Mouse (Mus musculus) thymus, postnatal 14 days (tissue): Measurements from ENCODE around the gene Cyp26c1.

ENCODE experiments used
- DNase-seq: peaks from one replicate; pipeline ENCODE4 v3.0.0; 2021

The Cyp26c1 gene

DNA sequence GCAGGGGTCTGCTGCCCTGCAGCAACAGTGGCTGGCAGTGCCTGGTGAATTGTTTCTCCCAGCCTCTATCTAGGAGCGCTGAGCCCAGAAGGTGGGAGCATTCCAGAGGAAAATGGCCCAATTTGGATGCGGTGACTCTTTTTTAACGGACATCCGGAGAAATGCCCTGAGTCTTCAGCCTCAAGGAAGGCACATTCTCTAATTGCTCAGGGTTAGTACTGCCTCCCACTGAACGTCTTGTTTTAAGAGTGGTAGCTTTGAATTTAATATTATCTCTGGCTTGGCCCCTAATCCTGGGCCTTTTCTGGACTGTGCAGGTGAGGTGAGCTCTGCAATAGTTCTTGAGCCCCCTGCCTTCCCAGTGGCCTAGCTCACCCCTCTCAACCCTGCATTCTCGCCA, at the start of gene Cyp26c1:
Gene Cyp26c1, plus strand, starts transcription at position 301 of the 400 bp plus-strand sequence.
- no peak for DNase-seq

DNA sequence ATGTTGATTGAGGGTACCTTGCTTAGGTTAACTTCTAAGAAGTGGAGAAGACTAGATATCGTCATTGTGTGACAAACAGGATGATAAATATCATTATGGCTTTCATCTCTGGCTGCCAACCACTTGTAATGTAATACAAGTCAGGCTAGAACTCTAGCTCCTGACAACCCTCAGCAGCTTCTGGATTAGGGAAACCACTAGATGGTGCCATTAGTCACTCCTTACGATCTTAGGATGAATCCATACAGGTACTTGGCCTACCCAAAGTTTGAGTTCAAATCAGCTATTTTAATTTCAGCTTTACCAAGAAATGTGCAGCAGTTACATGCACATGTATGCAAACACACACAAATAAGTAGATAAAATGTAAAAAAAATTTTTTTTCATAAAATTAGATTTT, 37.4 kb upstream of the Cyp26c1 start:
- no peak for DNase-seq

DNA sequence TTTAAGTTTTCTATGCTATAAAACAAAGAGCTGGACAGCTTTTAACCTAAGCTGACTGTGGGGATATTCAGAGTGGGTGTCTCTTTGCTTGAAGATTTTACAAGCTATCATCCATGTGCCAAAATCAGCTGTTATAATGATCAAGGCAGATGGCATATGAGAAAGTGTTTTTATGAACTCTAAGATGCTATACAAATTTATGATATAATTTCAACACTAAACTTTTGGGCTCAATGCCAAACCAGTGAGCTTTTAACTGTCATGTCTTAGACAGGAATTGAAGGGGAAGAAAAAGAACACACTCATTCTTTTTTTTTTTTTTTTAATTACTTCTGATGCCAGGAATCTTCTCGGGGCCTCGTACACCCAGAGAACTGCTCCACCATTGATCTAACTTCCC, 34.9 kb upstream of the Cyp26c1 start:
- DNase-seq, result no peak

DNA sequence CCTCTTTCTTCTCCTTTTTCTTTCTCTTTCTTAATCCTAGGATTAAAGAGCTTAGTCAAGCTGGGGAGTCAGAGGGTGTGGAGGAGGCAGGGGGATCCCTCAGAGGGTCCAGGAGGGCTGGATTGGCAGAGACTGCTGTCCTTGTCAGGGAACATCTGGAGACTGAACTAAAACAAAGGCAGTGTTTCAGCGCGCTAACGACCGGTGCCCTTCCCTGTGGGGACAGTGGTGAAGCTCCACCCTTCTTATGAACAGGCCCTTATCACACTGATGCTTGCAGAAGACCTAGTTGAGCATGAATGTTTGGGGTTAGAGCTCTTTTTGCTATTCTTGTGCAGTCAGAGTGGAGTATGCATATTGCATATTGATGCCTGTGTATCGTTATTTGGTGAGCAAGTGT, 31.4 kb upstream of the Cyp26c1 start:
- no peak for DNase-seq

DNA sequence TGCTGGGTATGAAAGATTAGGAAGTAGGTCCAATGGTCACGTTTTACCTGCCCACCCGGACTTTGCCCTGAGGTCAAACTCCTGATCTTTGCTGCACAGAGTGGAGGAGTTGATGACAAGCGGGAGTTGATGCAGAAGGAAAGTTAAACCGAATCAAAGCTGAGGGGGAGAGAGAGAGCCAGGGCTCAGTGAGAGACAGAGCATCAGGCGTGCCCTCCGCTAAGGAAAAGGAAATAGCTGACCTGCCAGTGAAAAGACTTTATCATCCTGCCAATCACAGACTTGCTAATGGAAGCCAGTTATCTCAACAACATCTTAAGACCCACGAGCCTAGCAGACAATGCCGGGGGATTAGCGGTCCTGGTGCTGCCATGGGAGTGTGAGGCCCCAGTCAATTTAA, 28.9 kb upstream of the Cyp26c1 start:
- DNase-seq, result no peak

DNA sequence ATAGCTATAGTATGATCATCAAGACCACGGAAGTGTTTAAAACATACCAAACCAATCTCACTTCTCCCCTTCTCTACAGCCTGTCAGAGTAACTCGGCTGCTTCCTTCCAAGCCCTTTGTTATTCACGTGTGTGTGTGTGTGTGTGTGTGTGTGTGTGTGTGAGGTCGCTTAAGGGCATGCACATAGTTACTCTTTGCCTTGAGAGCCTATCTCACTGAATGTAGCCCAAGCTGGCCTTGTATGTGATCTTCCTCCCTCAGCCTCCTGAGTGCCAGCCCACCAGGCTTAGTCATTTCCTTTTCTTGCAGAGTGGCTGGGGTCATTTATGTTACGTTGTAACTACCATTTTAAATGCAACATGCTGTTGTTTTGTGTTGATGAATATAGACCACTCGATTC, 20.1 kb upstream of the Cyp26c1 start:
- DNase-seq, result no peak

DNA sequence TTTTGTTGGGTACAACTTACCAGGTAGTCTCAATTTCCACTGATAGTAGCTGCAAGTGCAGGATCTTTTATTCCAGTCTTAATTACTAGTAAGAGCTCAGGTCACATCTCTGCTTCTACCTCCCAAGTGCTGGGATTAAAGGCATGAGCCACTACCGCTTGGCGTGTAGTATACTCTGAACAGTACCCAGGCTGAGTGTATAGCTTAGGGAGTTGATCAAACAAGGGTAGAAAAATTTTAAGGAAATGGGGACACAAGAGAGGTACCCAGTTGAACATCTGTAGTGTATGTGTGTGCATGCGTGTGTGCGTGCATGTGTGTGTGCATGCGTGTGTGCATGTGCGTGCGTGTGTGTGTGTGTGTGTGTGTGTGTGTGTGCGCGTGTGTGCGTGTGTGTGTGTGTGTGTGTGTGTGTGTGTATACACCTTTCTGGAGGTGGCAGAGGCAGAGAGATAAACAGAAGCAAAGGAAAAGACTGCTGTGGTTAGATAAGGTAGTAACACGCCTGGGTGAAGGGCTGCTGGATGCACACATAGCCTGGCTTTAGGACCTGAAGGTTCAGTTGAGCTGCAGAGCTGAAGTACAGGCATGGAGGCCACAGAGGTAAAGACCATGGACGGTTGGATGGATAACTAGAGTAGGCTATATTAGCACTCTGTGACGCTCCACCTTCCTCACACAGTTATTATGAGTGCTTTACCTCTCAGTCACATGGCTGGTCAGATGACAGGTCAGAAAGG, 17.4 kb upstream of the Cyp26c1 start:
- no peak for DNase-seq

DNA sequence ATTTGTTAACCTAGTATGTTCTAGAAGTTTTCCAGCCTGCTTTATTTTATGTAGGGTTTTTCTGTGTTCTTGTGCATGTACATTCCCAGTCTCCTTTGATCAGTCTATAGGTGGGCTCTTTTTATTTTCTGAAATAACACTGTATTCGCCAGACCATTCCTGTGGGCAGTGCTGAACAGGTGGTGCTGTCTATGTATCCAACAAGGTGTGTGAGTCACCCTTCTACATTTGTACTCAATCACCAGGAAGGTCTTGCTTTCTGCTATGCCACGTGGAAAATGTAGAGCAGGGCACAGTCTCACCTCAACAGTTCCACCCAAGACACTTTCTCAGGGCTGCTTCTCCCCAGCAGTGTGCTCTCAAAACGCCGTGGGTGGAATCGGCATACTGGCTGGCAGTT, 16.7 kb upstream of the Cyp26c1 start:
- DNase-seq, result no peak

DNA sequence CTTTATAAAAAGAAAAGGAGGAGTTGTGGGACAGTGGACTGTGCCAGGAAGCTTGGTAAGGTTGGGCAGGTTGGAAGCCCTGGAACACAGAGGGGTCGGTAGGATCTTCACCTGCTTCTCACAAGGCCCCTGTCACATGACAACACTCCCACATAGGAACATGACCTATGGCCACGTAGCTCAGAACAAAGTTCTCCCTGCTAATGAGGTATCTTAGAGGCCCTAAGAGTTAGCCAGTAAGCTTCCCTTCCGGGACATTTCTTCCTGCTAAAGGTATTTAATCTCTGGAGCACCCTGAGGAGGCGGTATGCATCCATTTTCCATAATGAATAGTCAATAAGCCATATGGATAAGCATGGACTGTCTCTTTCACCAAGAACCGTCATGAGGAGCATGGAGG, 15.9 kb upstream of the Cyp26c1 start:
- DNase-seq, result no peak

DNA sequence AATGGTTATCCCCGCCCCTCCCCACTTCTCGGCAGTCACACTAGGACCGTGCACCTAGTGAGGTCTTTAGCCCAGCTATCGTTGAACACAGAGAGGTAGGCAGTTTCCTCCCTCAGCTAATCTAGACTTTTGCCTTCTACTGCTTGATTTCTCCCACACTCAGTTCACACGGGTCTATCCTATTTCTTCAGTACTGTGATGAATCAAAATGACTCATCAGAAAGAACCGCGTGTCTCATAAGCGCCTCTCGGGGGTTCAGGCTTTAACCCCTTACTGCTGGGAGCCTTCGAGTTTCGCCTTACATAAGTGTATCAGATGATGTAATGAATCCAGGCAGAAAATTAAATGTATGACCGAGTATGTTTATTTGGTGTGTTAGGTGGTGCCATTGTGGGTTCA, 12.0 kb upstream of the Cyp26c1 start:
- no peak for DNase-seq

DNA sequence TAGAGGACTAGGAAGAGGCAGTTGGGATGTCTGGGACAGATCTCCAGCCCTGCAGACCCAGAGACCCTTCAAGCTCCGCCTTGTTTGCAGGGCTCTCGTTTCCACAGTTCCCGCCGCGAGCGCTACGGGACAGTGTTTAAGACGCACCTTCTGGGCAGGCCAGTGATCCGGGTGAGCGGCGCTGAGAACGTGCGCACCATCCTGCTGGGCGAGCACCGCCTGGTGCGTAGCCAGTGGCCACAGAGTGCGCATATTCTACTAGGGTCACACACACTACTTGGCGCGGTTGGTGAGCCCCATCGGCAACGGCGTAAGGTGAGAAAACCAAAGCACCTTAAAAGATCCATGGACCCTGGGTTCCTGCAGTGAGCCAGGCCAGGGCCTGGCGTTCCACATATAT, 966 bp downstream of the Cyp26c1 start:
- no peak for DNase-seq

DNA sequence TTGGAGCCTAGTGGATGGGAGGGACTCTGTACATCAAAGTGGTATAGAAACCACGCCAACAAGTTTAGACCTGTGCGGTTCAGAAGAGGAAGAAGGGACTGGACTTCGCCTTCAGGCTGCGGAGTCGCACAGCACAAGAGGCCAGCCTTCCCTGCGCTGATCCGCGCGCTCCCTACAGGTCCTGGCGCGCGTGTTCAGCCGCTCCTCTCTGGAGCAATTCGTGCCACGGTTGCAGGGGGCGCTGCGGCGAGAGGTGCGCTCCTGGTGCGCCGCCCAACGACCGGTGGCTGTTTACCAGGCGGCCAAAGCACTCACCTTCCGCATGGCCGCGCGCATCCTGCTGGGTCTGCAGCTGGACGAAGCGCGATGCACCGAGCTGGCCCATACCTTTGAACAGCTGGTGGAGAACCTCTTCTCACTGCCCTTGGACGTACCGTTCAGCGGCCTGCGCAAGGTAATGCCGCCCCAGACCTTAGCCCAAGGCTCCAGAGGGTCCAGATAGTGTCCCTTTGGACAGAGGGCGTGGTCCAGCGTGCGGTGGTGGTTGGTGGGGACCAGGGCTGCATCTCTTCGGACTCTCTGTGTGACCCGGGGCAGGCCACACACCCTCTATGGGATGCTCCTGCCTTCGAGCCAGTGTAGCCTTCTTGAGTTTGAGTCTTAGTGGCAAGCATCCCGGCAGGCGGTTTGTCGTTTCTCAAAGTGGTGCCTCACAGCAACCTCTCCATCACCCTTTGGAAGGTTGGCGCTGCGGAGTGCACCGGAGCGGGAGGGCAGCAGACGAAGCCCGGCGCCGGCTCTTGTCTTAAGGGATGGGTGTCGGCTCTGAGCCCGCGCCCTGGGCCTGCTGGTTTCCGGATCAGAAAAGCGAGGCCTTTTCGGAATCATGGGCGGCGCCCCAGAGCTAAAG, 1.8 kb downstream of the Cyp26c1 start:
- no peak for DNase-seq

DNA sequence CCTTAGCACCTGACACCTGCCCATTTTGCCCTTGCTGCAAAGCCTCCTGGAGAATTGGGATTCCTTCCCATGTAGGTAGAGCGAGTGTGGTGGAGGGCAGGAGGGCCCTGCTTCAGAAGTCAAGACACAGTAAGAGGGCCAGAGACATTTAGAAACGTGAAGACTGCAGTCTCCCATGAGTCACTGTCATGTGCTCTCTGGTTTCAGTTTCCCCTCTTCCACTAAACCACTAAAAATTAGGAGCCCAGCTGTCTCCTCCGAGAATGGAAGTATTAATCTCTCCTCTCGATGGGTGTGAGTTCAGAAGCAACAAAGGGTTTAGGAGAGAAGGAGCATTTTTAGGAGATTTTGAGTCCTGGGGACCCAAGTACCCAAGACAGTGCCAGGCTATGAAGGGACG, 4.1 kb downstream of the Cyp26c1 start:
- no peak for DNase-seq

DNA sequence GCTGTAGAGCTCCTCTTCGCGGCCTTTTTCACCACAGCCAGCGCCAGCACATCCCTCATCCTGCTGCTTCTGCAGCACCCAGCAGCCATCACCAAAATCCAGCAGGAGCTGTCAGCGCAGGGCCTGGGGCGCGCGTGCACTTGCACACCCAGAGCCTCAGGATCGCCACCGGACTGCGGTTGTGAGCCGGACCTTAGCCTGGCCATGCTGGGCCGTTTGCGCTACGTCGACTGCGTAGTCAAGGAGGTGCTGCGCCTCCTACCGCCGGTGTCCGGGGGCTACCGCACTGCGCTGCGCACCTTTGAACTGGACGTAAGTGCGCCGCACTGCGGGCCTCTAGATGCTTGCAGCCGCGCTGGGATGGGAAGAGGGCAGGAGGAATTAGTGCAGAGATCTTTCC, 5.3 kb downstream of the Cyp26c1 start:
- DNase-seq, result no peak

DNA sequence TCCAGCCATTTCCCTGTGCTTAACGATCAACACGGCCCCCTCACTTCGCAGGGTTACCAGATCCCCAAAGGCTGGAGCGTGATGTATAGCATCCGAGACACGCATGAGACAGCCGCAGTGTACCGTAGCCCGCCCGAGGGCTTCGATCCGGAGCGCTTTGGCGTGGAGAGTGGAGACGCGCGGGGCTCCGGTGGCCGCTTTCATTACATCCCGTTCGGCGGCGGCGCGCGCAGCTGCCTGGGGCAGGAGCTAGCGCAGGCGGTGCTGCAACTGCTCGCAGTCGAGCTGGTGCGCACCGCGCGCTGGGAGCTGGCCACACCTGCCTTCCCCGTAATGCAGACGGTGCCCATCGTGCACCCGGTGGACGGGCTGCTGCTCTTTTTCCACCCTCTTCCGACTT, 7.5 kb downstream of the Cyp26c1 start:
- no peak for DNase-seq

DNA sequence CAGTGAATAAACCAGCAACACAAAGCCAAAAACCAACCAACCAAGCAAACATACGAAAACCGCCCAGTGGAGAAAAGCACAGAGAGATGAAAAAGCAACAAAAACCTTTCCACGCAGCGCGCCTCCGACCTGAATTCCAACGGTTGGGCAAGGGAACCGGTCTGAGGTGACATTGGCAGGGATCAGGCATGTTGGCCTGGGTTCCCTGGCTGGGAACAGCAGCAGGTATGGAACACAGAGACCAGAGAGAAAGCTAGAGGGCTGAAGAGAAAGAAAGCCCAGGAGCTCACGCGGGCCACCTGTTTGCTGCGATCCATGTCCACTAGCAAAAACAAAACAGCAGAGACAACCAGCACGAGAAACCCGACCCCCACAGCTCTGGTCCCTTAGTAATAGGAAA, 9.8 kb downstream of the Cyp26c1 start:
- DNase-seq, result no peak

DNA sequence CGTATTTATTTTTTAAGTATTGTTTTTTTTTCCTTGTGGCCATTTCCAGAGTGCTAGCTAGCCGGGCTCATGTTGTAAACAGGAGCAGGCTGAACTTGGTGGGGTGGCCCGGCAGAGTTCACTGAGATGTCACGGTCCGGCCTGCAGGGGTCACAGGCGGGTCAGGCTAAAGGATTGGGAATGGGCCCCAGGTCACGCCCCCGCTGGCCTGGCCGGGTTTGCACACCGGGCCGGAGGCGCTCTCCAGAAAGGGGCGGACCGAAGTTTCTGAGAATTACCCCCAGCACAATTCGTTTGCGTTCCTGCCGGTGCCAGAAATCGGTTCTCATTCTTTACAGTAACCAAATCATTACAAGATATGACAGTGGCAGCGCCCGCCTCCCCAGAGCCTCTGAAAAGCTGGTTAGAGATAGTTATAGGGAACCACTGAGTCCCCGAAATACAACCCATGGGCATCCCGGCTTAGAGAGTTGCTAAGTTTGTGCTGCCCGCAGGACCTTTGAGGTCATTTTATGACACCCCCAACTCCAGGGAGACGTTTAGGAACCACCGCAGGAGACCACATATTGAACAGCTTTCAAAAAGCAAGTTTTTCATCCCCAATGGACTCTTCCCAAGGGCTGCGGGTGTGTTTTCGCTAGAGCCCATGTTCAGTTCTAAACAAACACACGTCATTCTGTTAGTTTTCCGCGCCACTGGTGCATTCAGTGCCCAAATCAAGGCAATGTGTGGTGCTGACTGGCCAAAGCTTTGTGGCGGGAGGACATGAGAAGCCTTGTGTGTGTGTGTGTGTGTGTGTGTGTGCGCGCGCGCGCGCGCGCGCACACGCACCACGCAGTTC, 10.6 kb downstream of the Cyp26c1 start:
- no peak for DNase-seq

DNA sequence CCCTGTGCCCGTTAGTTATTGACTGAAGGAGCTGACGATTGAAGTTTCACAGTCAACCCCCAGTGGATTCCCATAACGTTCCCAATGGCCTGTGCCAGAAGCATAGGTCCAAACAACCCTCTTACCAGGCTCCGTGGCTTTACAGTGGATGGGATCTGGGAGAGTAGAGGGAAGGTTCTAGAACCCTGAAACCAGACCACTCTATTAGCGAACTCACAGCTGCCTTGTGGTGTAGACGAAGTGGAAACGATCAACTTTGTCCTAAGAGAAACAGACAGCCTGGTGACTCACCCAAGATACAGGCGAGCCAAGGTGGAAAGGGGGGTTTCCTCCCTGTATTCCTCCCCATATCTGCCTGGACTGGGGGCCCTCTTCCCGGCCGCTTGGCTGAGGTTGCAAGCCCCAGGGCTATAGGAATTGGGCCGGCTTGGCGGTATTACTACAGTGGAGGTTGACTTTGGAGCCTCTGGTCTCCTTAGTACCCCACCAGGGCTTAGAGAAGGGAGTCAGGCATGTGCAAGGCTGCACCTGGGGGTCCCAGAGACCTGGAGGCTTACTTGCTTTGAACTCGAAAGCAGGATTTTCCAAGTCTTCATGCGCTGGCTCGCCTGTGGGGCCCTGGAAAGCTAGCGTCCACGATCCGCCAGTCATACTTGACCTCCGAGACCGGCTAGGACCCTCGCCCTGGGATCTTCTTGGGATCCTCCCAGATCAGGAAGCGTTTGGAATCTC, 11.4 kb downstream of the Cyp26c1 start:
- DNase-seq, result no peak

DNA sequence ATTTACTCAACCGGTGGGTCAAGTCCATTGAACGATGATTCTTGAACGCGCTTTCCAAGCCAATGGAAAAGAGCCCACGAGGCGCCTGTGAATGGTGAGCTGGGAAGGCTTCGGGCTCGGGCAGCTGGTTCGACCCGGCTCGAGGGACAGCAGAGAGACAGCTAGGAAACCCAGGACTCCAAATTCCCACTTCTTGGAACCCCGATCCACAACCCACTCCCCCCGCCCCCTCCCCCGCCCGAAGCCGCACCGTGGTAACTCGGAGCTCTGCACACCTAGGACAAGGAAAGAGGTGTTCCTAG, 11.9 kb downstream of the Cyp26c1 start:
- no peak for DNase-seq

DNA sequence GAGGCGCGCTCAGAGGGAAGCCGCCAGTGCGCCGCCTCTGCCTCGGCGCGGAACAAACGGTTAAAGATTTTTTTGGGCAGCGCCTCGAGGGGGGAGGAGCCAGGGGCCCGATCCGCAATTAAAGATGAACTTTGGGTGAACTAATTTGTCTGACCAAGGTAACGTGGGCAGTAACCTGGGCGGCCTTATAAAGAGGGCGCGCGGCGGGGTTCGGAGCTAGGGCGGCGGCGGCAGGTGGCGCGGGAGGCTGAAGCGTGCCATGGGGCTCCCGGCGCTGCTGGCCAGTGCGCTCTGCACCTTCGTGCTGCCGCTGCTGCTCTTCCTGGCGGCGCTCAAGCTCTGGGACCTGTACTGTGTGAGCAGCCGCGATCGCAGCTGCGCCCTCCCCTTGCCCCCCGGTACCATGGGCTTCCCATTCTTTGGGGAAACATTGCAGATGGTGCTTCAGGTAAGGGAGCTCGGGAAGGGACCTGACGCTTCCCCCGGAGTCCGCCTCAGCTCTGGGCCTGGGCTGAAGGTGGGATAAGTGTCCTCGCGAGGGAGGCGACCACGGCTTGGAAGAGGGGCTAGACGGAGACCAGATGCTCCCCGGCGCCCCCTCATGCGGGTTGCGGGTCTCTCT, 12.4 kb downstream of the Cyp26c1 start, which contains the start of gene Cyp26a1:
Gene Cyp26a1, plus strand, starts transcription at position 148 of the 622 bp plus-strand sequence.
- DNase-seq, result no peak

DNA sequence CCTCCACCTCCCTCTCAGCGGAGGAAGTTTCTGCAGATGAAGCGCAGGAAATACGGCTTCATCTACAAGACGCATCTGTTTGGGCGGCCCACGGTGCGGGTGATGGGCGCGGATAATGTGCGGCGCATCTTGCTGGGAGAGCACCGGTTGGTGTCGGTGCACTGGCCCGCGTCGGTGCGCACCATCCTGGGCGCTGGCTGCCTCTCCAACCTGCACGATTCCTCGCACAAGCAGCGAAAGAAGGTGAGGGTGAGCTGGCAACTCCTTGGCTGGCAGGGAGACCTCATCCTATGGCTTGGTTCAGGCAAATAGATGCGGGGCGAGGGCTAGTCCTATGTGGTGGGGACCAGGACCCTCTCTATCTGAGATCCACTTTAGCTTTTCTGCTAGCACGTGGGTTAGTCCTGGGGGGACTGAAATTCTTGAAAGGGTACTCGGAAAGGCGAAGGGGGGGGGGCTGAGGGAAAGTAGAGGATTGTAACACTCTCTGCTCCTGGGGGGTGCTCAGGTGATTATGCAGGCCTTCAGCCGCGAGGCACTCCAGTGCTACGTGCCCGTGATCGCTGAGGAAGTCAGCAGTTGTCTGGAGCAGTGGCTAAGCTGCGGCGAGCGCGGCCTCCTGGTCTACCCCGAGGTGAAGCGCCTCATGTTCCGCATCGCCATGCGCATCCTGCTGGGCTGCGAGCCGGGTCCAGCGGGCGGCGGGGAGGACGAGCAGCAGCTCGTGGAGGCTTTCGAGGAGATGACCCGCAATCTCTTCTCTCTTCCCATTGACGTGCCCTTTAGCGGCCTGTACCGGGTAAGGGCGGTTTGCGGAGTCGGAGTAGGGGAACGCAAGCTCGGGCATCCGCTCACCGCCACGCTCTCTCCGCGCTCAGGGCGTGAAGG, 13.1 kb downstream of the Cyp26c1 start:
- DNase-seq, result no peak
